Mouse (Mus musculus) lung, postnatal 10 days (tissue): ENCODE results near the gene Gm20489.
A peak's percentile ranks its signal among the peaks of the same experiment; 100 is the strongest.

ENCODE experiments used
- DNase-seq: peaks from one replicate; pipeline ENCODE4 v3.0.0; 2021

The Gm20489 gene

DNA sequence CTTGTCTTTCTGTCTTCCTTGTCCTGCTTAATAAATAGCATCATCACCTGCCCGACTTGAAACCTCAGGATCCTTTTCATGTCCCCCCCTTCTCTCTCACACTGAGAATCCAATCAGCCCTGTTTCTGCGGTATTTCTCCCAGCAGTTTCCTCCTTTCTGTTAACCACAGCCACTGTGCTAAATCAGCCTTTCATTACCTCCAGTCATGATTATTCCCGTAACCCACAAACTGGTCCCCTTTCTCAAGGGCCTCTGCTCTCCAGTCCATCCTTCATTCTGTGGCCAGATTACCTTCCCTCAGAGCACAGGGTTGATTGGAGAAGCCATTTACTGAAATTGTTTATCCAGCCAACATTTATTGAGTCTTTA, at the start of gene Gm20489:
Gene Gm20489, minus strand, starts transcription at position 269 of the 370 bp plus-strand sequence.
- DNase-seq, result no peak

- no peak for DNase-seq
Measured at GRCm38 (mm10) chrX:101313625-101314359, 45.0 kb upstream of the Gm20489 start.

DNA sequence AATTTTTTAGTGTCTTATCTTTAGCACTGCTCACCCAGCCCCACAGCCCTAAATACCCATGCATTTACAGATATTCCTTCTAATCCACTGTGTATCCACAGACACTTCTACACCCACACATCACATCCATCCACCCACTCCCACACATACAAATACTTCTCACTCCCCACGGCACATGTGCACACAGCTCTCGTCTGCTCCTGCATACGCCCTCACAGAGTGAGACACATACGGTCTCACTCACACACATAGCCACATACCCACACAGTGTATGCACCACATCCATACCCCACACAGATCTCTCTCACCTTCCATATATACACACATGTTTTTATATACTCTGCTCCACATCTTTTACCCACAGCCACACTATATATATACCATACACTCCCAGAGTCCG, 40.5 kb upstream of the Gm20489 start:
- no peak for DNase-seq

DNA sequence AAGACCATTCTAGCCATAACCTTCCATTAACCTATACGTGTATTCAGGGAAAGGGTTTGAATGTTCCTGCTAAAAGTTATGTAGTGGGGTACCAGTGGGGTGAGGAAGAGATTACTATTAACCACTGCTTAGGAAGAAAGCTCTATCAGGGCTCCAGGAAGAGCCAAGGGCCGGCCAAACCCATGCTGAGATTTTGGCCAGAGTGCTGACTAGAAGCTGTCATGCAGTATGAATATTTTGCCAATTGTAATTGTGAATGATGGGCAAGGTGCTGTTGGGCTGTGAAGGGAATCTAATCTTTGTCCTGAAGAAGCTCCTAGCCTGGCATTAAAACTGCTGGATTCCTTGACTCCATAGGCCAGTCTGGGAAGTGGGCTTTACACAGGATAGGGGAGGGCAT, 35.8 kb upstream of the Gm20489 start:
- no peak for DNase-seq

GRCm38 (mm10) chrX:101301654-101302053, 32.8 kb upstream of the Gm20489 start:
- no peak for DNase-seq

GRCm38 (mm10) chrX:101300427-101301030, 31.7 kb upstream of the Gm20489 start:
- peak; percentile 22 for DNase-seq

DNA sequence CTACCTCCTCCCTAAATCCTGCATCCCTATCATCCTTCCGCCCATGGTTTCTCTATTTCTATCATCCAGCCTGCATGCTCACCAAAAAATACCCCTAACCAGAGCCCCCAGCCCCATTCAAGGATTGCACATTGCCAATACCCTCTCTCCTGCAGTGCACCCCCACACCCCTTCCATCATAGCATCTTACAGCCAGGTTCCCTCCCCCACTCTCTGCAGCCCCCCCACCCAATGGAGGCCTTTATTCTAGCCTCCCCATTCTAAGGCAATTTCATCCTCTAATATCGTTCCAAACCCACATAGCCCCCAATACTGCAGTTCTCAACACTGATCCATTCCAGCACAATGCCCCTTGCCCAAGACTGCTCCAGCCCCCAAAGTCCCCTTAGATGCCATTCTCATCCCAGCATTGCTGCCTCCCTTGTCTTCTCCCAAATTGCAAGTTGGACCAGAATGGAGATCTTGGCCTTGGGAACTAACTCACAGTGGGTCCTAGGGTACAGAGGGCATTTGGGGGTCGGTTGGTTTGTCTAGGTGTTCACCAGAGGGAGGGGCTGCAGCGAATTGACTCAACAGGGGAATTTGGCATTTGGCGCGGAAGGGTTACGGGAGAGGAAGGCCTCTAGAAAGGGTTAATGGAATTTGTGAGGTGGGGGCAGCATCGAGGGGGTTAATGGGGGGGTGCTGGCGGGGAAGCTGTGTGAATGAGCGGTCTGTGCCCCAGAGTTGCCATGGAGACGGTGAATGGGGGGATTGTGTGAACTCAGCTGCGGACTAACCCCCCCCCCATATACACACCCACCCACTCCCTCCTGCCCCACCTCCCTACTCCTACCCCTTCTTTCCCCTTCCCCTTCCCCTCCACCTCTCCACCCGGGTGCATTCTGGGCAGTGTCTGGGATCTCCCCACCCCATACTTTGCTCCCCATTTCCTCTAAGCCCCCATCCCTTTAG, 30.9 kb upstream of the Gm20489 start:
- peak; percentile 4 for DNase-seq

GRCm38 (mm10) chrX:101299055-101299454, 30.2 kb upstream of the Gm20489 start, which contains the start of gene Nlgn3:
Nlgn3 (plus strand) TSS chrX:101299168.
- DNase-seq, result peak; percentile 3

GRCm38 (mm10) chrX:101290111-101290510, 21.3 kb upstream of the Gm20489 start:
- DNase-seq, result no peak

DNA sequence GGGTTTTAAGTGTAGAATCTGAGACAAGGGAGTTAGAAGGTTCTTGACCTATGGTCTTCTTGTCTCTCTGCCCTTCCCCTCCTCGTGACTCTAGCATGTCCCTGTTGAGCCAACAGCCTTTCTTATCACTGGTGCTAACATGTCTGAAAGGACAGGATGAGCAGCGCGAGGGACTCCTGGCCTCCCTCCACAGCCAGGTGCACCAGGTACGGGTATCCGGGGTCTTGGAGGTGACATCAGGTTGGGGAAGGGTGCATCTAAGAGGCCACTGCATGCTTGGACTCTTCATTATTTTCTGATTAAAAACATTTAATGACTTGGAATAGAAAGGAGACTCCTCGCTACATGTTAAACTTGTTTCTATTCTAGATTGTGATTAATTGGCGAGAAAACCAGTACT, 20.2 kb upstream of the Gm20489 start:
- DNase-seq, result no peak

DNA sequence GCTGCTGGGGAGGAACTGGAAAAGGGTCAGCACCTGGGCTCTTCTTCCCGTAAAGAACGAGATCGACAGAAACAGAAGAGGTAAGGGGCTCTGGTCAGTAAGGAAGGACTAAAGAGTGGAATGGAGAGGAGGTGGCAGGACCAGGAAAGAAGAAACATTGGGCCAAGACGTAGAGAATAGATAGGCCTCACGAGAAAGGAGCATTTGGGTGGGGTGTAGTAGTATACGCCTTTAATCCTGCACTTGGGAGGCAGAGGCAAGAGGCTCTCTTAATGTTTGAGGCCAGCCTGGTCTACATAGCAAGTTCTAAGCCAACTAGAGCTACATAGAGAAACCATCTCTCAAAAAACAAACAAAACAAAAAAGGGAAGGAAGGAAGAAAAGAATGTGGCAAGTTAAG, 19.6 kb upstream of the Gm20489 start:
- no peak for DNase-seq

DNA sequence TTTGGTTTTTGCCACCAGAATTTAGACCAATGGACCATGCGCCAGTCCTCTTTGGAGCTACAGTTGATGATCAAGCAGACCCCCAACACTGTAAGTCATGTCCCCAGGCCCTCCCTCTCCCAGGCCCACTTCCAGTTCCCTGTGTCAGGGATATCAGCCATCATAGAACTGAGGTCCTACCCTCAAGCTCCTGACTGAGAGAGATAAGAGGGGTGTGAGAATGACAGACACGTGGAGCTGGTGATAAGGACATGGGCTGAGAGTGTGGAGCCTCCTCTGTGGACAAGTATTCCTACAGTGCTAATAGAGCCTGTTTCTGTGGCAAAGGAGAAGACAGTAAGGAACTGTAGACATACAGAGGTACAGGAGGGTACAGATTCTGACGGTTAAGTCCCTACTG, 18.7 kb upstream of the Gm20489 start:
- DNase-seq, result no peak

DNA sequence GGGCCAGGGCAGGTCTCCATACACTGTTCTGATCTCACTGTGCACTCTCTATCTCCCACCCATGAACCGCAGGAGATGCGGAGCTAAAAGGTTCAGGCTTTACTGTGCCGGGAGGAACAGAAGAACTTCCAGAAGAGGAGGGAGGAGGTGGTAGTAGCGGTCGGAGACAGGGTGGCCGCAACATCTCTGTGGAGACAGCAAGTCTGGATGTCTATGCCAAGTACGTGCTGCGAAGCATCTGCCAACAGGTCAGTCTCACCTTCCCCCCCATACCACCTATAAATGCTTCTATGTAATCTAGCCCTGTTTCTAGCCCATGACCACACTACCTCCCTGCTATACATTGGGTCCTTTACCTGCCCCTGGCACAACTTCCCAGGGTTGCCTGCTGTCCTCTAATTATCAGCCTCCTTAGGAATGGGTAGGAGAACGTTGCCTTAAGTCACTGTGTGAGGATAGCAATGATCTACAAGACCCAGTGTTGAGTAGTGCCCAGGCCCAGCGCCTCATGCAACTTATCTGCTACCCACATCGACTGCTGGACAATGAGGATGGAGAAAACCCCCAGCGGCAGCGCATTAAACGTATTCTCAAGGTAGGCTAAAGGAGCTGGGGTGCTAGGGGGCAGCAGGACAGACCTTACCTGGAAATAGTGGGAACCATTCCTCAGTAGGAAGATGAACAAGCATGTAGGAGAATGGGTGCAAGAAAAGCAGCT, 17.3 kb upstream of the Gm20489 start:
- DNase-seq, result no peak

DNA sequence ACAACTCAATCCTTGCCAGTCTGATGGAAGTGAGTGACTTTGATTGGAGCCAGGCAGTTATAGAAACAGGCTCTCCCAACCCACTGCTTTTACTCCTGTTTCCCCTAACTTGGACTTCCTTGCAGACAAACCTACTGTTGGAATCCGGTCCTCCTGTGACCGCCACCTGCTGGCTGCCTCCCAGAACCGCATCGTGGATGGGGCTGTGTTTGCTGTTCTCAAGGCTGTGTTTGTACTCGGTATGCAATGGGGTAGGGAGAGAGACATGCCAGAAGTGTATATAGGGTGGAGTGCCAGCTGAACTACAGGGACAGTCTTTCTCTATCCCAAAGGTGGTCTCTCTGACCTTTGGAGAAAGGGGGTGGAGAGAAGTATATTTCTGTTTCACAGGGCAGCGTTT, 16.7 kb upstream of the Gm20489 start:
- peak; percentile 64 for DNase-seq

GRCm38 (mm10) chrX:101282813-101283212, 14.0 kb upstream of the Gm20489 start:
- no peak for DNase-seq

DNA sequence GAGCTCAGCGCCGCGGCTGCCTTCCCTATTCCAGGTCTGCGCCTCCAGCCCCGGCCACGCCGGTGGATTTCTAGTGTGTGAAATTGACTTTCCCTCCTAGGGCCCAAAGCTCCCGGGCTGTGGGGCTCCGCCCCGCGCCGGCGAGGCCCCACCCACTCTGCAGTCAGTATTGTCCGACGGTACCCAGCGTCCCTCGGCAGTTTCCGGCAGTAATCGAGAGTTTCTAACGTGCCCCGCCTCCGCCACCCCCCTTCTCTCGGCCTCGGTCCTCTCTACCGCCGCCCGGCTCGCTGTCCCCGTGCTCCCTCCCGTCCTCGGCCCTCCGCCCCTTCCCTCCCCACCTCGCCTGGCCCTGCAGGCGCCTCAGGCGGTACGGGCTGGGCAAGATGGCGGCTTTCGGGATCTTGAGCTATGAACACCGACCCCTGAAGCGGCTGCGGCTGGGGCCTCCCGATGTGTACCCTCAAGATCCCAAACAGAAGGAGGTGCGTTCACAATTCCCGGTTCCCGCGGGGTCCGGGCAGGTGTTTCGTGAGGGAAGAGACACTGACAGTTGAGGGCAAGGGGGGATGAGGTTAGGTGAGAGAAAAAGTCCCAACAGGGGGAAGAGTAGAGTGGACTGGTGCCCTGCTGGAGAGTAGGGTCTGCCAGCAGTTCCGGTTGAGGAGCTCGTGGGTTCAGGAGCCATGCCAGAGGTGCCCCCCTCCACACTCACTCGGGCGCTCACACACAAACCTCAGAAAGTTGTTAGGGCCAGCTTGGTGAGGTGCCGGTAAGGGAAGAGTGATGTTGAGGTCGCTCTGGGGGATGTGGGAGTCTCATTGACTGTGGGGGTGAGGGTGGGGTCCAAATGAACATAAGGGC, 5.3 kb upstream of the Gm20489 start, which contains the start of gene Med12:
Gene Med12, plus strand, starts transcription at position 156 of the 864 bp plus-strand sequence.
- peak; percentile 95 for DNase-seq

GRCm38 (mm10) chrX:101273410-101273809, 4.6 kb upstream of the Gm20489 start:
- no peak for DNase-seq

- peak; percentile 18 for DNase-seq
Measured at GRCm38 (mm10) chrX:101268025-101268754, 633 bp downstream of the Gm20489 start, which contains the start of gene Il2rg. Il2rg (minus strand) TSS chrX:101268255.

GRCm38 (mm10) chrX:101266631-101267030, 2.2 kb downstream of the Gm20489 start:
- no peak for DNase-seq

DNA sequence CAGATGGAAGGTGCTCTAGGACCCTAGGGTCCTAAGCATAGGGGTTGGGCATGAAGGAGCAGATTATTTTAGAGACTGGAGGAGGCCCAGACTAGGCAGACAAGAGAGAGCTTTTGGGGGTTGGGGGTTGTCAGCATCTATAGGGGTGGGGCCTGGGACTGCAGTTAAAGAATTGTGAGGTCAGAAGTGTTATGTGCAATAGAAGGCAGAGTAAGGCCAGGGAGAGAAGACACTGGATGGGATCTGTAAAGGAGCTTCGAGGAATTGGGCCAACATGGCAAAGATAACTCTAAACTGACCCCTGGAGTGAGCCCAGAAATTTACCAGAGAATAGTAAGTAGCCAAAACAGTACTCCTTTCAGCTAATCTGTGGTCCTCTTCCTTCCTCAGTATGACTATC, 4.9 kb downstream of the Gm20489 start, which contains the start of gene Gm614:
Gene Gm614, minus strand, starts transcription at position 101 of the 400 bp plus-strand sequence.
- DNase-seq, result no peak
